Mouse (Mus musculus): Measurements from ENCODE around the gene Phospho2.

Gene Phospho2

DNA sequence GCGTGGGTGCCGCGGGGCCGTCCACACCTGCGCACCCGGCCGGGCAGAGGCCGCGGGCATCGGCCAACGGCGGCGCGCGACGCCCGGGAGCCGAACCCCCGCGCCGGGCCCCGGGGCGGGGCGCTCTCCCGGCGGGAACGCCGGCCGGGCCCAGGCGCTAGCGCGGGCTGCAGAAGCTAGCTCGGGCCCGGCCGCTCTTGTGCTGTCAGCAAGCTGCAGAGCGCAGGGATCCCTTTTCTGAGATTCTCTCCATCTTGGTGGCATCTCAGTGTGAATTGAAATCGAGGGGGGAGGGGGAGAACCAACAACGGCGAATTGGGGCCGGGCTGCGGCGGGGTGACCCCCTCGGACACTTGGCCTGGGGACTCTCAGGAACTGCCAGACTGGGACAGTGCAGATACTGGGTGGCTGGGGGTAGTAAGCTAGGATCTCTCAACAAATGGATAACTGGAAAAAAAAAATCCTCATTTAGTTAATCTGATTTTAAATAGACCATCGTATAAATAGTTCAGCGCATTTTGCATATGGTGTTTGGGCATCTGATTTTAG lies 33.8 kb downstream of the Phospho2 start:
- no peak for DNase-seq (ENCODE audit: low spot score in 2 of 2)

DNA sequence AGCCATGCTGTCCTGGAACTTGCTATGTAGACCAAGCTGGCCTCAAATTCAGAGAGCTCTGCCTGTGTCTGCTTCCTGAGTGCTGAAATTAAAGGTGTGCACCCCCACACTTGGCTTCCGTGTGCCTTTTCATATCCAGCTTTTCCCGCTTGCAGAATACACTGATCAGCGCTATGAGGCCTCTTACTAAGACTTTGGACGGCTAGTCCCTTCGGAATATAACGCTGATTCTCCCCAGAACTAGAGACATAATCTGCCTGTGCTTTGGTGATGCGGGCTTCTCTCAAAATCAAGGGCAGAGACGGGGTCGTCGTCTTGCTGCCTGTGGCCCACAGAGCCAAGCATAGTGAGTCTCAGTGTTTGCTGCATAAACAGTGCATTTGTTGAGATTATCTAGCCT lies 36.5 kb downstream of the Phospho2 start:
- no peak for DNase-seq (ENCODE audit: low spot score in 2 of 2)

DNA sequence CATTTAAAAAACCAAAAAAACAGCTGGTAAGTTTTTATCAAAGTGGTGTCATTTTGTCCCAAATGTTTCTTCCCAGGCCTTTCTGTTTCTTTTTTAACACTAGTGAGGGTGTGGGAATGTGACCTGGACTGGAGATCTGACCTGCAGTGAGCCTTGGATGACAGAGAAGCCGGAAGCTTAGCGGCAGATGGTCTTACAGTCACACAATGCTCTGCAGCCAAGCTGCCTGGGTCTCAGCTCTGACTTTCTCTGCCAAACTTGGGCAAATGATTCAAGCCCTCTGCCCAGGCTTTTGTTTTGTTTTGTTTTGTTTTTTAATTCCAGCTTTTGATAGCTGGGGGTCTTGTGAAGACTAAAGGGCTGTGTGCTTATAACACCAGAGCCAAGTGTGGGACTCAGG lies 37.0 kb downstream of the Phospho2 start:
- no peak for DNase-seq (ENCODE audit: low spot score in 2 of 2)

DNA sequence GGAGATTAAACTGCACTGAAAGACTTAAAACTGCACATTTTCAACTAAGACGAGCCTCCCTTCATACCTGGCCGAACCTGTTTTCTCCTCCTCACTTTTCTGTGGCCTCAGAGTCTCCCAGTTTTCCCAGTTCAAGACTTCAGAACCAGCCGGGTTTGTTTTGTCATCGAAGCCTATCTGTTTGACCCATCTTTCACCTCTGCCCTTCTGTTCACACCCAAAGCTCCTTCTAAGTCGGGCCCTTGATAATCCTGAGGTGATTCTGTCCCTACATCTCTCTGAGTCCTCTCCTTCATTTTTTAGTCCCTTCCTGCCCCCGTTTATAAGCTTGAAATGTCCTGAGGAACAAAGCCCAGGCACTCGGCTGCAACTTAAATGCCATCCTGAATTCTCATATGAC lies 38.6 kb downstream of the Phospho2 start:
- no peak for DNase-seq (ENCODE audit: low spot score in 2 of 2)

DNA sequence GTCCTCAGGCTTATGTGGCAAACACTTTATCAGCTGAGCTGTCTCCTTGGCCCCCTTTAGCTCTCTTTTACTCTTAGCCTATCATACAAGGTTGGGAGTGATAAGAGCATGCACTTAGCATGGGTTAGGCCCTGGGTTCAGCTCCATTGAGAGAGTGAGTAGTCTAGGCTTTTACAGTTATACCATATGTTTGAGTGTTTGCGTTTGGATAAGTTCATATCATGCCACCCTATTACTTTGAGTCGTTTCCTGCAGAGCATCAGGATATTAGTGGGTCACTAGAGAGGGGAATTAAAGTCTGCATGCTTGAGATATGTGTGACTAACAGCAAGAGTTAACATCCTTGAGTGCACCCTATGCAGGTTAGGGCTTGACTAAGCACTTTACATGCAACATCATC lies 40.3 kb downstream of the Phospho2 start:
- no peak for DNase-seq (ENCODE audit: low spot score in 2 of 2)

DNA sequence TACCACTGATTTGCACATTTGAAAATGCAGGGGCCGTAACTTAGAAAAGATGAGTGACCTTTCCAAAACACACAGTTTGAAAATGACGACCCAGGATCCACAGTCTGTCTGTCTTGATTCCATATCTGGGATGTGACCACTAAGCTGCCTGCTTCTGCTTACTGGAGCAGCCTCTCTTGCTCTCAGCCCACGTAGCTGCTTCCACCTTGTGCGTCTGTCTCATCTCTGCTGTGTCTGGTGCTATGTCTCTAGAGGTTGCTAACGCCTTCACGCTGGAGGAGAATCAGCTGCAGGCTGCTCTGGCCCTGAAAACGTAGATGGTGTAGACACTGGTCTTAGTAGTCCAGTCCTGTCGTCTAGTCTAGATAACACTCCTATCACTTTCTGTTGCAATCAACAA lies 40.7 kb downstream of the Phospho2 start:
- DNase-seq (ENCODE audit: low spot score in 2 of 2) = no peak

DNA sequence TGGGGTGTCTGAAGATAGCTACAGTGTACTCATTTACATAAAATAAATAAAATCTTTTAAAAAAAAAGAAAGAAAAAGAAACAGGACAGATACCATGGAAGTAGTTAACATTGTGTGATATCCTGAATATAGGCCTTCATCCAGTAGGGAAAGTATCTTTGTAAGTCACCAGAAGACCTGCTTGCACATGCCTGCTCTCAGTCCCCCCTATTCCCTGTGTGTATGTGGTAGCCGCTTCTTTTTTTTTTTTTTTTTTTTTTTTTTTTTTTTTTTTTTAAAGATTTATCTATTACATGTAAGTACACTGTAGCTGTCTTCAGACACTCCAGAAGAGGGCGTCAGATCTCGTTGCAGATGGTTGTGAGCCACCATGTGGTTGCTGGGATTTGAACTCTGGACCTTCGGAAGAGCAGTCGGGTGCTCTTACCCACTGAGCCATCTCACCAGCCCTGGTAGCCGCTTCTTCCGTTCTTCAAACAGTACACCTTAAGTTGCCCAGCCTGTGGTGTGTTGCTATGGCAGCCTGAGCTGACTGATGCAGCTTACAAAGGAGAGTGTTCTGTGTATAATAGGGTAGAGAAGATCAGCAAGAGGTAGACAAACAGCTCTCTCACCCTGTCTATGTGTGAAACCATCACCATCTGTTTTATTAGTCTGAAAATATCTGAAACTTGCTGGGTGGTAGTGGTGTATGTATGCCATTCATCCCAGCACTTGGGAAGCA lies 48.0 kb downstream of the Phospho2 start:
- no peak for DNase-seq (ENCODE audit: low spot score in 2 of 2)

DNA sequence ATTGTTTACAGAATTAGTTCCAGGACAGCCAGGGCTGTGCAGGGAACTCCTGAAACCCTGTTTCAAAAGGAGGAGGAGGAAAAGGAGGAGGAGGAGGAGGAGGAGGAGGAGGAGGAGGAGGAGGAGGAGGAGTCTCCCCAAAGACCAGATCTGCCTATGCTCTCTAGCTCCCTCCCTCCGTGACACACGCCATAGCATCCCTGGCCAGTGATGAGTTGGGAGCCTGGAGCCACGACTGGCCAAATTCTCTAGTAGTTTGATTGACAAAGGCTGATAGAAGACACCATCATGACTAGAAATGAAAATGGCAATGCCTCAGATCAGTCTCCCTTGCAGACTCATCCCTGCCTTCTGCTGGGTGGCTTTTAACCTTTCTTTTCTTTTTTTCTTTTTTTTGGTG lies 48.6 kb downstream of the Phospho2 start:
- no peak for DNase-seq (ENCODE audit: low spot score in 2 of 2)

DNA sequence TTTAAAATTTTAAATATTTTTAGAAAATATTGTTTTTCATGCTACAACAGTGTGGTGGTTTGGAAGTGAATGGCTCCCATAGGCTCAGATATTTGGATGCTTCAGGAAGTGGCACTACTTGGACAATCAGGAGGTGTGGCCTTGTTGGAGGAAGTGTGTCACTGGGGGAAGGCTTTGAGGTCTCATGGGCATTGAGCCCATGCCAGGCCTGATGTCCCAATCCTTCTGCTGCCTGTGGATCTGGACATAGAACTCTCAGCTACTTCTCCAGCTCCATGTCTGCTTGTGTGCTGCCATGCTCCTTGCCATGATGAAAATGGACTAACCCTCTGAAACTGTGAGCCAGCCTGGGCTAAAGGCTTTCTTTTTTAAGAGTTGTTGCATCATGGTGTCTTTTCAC lies 49.3 kb downstream of the Phospho2 start:
- no peak for DNase-seq (ENCODE audit: low spot score in 2 of 2)

- no peak for DNase-seq (ENCODE audit: low spot score in 2 of 2)
Observed at GRCm38 (mm10) chr2:69840261-69840660, 50.8 kb downstream of the Phospho2 start.

DNA sequence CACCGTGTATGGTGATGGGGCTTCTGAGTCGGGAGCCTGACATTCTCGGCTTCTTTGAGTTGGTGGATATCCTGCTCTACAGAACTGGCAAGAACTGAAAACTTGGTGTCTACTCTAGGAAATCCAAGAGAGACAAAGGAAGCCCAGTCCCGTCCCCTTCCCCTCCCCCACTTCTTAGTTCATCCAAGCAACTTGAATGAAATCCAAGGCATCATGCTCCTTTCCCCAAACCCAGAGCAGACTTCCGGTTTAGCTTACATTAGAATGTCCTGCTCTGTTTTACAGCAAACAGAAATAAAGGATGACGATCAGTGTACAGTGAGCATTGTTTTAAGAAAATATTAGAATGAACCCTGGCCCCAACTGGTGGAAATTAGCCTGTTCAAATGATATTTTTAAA lies 59.8 kb downstream of the Phospho2 start:
- DNase-seq (ENCODE audit: low spot score in 2 of 2) = no peak

Measured in frontal cortex, postnatal 25 days (tissue).